Mouse (Mus musculus): ENCODE measurements around the gene Blm.

- TF ChIP-seq EP300 (optimal IDR thresholded peaks at IDR 0.05) (no peak), CTCF (IDR thresholded peaks at IDR 0.05; ENCODE audit: low read depth) (no peak)
Observed at GRCm38 (mm10) chr7:80487239-80487638, 47.7 kb downstream of the Blm start.

Data from stomach, postnatal 0 days (tissue).